Mouse (Mus musculus) B cell, adult 2 months (primary cell): ENCODE measurements at regions not wholly inside any gene's neighbourhood (a gene's known extent, or its start where the extent isn't known, plus 50 kb on each side); places are given as distances from the start of the nearest gene placed in this dataset.
"Not testable (repeated sequence)": the region's sequence is repeated elsewhere in the genome, so short reads cannot be mapped to it uniquely, and the experiment has no call there.

Source experiments
- DNase-seq, 2 experiments: peaks; one replicate each; pipeline ENCODE4 v3.0.0; 2022

DNA sequence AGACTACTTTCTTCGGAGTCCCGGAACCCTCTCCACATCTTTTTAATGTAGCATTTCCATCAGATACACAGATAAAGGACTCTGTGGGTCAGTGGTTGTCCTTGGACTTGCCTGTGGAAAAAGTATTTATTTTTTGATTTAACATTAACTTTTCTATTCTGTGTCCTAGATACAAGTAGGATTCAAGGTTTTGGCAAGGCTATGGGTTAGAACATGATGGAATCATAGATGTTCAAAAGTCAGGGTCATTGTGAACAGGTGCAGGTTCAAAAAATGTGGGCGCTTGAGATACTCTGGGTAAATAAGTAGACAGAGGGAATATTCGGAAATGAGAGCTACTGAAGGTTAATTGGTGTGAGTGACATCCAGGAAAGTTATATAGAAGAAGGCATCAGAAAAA lies 347.7 kb downstream of the Cypt12 start:
- DNase-seq, result no peak

DNA sequence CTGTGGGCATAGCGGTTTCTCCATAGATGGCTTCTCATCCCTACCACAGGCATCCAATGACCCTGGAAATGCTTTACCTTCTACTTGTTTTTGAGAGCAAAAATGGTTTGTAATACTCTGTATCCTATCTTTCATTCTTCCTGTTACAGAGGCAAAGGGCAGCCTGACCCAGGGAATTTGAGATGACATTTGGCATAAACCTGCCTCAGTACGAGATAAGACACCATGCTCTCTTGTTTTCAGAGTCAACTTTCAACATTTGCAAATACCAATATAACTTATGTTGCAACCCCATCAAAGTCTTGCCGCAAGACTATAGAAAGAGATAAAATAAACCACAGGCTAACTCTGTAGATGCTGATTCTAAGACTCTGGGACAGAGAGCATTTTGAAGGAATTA lies 350.5 kb downstream of the Cypt12 start:
- no peak for DNase-seq

DNA sequence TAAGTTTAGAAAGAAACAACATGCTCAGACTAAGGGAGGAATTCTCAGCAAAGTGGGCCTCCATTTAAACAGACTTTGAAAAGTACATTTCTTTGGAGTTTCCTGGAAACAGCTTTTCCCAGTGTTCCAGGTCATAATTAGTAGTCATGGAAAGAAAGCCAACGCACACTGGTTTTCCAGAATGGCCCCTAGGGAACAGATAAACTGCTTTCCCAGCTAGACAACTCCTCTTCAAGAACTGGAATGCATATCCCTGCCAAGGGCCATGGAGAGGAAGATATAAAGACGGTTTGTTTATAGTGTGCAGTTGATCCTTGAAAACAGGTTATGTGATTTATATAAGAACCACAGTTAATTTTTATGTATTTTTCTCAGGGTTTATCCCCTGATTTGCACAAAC lies 351.3 kb downstream of the Cypt12 start:
- DNase-seq, result no peak

DNA sequence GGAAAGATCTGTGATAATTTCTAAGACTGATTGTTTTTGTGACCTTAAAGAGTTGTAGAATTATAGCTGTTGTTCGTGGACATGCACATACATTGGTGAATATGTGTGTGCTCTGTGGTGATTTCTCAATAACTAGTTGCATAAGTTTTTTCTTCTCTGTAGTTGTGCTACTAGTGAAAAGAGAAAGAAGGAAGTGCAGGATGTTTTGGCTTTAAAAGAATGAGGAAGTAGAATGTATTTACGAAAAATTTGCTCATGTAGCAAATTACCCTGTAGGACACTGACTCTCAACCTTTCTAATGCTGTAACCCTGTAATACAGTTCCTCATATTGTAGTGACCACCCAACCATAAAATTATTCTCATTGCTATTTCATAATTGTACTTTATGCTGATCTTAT lies 371.2 kb downstream of the Cypt12 start:
- no peak for DNase-seq

DNA sequence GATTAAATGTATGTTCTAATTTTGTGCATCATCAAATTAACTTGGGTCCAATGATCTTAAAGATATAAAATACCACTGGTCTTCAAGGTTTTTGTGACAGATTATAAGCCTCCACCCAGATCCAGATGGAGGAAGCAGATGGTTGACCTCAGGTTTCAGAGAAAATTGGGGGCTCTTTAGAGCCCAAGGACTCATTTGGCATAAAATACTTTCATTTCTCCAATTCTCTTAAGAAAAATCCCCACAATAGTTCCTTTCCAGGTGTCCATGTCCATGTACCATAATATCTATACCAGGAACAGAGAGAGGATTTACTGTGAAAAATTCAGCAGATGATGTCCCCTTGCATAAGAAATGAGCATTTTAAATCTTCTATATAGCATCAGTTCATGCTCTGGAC lies 385.0 kb downstream of the Cypt12 start:
- DNase-seq, result no peak

DNA sequence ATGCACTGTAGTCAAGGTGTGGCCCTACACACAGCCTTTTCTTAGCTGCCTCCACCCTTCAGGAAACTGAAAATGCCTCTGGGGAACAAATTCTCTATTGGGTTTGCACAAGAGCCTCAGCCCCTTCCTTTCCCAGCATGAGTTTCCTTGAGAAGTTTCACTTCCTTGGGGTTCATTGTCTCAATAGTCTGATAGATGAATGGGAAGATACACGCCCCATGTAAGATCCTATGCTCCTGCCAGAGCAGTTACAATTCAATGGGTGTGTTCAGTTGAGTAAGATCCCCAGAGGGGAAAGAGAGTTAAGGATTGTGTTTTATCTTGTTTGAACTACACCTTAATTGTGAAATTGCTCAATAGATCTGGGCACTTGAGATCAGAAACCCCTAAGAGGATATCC lies 391.0 kb downstream of the Cypt12 start:
- DNase-seq, result no peak

DNA sequence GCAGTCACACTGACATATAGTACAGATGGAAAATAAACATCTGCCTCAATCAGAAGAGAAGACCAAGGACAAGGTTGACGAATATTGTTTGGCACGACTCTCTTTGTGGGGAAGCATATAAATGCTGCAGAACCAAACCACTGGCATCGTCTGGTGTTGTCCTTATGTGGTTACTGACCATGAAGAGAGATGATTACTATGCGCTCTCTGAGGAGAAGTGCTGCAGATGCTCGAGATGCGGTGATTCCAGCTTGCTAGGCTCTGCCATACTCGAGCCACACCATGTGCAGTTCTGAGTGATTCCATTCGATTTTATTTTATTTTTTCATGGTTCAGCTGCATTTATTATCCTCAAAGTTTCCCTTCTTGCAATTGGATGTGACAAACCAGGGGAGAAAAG lies 393.5 kb downstream of the Cypt12 start:
- no peak for DNase-seq

DNA sequence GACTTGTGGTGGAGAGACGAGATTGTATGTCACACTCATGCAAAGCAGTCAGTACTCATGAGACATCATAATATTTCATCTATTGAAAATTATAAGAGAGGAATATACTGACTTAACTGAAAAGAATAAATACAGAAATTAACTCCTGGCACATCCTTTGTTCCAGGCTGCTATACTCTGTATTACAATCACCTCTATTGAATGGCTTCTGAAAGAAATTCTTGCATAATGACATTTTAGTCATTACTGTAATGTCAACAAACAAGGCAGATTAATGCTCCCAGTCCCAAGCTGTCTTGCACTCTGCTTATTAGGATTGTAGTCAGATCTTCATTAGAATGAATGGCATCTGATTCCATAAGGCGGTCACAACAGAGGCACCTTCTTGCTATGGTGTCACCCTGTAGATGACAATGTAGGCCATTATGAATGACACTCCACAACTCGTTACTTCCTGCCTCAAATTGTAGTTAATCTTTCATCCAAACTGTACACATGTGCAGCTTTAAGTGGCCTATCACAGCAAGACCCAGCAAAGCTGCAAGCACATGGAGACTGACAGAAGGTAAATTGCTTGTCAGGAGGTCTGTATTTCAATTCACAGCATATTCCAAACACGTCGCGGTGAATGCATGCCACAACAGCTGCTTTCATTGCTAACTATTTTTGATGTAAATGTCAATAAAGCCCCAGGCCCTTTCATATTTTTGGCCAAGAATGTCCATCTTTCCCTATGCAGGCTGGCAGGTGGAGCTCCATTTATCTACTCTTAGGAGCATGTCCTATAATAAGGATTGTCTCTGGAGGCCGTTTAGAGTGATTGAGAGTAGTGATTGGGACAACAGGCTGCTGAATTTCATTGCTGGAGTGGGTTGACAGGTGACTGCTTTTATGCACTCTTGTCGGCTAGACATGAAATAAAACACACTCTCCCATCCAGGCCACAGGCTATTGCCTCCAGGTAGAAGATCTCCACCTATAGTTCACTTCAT lies 430.1 kb downstream of the Cypt12 start:
- no peak for DNase-seq

DNA sequence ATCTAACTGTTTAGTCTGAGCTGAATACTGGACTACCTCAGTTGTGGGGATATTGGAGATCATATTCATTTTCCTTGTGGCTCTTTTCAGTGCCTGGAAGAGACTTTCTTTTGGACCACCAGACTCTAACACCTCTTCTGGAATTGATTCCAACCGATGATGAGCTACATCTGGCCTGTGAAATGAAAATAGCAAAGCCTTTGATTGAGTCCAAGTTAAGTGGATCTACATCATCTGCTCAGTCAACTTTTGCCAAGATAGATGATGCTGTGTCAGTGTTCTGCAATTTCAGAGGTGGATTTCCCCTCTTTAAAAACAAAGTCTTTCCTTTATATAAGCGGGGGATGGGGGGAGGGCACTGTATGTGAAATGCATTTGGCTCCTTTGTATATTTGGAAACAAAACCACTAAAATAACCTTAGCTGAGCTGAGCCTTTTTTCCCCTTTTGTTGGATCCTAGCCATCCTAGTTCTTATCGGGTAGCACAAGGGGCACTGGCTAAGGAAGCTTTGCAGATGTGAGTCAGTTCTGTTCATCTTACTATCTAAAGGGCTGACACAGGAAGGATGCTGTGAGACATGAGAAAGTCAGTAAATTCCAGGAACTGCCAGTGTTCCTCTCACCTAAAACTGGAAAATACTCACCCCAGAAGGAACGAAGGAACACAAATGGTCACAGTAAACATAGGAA lies 473.8 kb downstream of the Cypt12 start:
- DNase-seq, result no peak

DNA sequence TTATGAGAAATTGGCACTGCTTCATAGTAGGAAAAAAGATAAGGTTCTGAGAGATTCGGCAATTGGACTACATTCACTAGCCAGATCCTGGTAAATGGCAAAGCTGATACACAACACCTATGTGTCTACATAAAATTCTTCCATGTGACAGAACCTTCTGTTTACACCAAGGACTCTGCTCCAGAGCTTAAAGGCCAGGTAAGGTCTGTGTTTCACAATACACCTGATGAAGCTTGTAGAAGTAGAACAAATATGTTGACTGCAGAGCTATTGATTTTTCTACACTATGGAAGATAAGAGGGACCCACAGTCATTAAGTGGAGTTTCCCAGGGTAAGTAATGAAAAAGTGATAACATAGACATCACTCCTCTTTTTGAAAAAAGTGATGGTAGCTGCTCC lies 480.7 kb downstream of the Cypt12 start:
- no peak for DNase-seq

DNA sequence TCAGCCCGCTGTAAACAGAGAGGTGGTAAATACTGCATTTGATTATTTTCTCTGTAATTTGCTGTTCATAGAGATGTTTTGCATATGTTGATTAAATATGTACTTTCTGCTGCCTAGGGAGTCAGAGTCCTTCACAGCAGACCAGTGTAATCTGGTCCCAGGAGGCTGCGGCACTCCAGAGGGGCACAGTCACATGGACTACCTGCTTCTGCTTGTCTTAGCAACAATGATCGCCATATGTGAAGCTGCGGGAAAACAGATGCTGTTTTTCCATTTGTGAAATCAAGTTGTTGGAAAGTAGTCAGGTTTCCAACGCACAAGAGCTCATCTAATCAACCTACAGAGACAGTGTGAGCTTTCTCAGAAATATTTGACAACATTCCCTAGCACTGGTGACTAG lies 490.6 kb downstream of the Cypt12 start:
- DNase-seq, result no peak

DNA sequence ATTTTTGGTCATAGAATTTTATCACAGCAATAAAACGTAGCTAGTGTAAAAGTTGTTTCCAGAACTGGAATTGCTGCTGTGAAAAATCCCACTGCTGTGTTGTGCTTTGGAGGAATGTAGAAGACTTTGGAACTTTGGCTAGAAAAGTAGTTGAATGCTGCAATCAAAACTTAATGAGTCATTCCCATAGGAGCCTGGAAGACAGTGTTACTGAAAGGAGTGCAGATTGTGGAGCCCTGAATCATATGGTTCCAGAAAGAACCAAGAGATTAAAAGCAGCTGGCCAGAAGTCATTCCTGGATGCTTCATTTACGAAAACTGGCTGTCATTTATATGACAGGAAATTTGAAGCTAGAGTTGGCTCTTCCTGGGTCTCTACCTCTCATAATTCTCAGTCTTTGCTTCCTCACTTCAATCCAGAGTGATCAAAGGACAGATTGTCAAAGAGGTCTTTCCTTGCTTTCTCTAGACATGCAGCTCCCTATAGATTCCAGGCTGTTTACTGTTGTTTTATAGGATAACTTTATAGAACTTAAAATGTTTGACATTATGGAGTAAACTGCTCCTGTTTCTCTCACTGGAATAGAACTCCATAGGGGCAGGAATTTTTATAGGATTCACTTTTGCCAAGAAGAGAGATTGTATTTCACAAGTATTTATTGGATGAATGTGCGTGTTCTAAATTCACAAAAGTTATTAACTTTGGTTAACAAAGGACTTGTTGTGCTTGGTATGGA lies 504.2 kb downstream of the Cypt12 start:
- DNase-seq, result no peak

DNA sequence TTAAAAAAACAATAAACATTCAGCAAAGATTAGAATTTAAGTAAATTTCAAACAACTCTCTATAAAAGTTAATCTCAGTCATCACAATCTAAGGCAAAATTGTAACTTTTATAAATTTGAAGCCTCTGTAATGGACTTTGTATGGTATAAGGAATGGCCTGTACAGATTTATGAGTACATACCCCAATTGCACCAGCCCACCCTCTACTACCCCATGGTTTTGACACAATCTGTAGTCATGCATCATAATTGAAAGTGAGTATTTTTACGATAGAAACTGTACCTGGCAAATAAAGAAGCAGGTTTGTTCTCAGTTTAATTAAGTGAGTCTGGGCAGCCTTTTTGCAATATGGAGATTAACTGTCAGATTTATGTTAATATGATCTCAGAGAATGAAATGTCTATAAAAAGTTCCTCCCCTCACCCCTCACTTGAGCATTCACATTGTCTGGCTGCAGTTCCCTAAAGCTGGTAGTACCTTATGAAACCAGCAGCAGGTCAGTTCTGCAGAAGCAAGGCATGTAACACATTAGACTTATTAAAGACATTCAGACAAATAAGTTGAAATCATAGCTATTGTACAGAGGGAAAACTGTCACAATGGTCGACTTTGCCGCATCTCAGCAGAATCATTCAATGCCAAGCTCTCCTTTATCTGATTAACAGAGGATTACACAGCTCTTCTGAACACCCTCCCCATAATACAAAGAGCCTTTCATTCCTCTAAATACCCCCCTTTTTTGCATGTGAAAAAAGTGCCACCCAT lies 505.2 kb downstream of the Cypt12 start:
- no peak for DNase-seq

DNA sequence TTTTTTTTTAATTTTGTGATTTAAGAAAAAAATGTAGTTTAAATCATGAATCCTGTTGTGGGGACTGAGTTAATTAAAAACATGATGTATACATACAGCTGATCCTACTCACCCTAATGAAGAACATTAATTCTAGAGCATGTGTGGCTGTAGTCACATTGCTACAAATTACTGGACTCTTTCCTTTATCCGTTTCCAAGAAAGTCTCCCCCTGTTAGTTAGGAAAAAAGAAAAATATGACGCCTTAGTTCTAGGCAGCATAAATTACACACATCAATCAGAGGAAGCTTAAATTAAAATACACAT lies 505.7 kb downstream of the Cypt12 start:
- DNase-seq, result no peak

DNA sequence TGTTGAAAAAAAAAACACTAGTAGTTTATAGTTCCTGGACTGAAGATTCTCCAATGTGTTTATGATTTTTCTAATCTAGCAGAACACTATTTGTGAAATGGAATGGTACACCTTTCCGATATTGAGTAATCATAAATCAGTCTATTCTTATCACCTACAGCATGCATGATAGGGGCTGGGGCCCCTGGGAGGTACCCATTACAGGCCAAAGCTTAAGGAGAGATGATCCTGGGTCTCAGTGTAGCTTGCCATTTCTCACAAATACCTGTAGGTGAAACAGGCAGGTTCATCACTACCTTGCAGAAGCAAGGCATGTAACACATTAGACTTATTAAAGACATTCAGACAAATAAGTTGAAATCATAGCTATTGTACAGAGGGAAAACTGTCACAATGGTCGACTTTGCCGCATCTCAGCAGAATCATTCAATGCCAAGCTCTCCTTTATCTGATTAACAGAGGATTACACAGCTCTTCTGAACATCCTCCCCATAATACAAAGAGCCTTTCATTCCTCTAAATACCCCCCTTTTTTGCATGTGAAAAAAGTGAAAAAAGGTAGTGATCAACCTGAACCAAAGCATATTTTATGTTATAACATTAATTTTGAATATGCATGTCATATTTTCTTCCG lies 506.5 kb downstream of the Cypt12 start:
- DNase-seq, result not testable (repeated sequence)

DNA sequence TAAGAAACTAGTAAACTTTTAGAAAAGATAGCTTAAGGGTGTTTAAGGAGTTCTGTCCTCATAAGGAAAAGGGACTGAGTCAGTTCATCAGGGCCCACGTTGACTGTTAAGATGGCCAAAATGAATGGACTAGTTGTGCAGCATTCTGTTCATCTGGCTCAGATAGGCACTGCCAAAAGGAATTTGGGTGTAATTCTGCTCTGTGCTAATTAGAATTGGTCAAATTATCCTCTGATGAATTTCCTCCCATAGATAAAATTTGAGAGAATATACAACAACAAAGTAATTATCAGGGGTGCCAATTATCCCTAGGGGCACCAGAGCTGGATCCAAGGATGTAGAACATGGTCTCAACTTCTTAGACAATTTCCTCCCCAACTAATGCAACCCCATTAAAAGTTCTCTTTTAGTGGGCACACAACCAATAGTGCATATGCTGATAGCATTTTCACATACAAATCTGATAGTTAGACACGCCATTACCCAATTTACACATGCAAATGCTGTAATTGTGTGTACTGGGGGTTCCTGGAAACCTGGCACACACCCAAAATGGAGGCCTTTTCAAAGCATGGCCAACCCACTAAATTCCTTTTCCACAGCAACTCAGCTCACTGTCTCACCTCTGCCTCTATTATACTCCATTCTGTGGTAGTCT lies 508.0 kb downstream of the Cypt12 start:
- DNase-seq, result no peak

DNA sequence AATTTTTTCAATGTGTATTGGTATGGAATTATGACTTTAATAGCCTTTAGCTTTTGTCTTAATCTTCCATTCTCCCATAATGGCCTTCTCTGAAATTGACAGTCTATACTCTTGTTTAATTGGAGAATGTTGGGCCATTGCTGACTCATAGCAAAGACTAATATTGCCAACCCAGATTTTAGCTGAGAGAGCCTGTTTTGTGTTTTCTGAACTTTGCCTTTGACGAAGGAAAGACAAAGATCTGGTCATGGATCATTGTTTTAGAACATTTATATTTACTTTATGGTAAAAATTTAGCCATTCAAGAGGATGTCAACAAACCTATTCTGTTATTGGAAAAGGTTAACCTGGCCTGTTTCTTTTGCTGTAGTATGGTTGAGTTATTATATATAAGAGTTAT lies 512.1 kb downstream of the Cypt12 start:
- no peak for DNase-seq

DNA sequence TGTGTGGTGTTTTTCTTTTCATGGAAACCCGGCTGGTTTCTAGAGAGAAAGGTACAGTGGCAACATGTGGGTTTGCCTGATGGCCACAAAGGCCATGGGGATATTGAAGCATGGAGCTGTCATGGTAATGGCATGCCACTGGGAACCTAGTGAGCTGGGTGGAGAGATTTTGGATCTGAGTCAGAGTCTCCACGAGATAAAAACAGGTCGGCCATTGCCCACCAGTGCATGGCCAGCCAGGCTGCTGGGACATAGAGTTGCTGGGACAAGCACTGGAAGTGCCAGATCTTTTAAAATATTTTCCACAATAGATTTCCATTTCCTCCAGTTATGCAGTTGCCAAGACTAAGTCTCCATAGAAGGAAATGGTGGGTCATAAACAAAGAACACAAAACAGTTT lies 523.6 kb downstream of the Cypt12 start:
- DNase-seq, result no peak

DNA sequence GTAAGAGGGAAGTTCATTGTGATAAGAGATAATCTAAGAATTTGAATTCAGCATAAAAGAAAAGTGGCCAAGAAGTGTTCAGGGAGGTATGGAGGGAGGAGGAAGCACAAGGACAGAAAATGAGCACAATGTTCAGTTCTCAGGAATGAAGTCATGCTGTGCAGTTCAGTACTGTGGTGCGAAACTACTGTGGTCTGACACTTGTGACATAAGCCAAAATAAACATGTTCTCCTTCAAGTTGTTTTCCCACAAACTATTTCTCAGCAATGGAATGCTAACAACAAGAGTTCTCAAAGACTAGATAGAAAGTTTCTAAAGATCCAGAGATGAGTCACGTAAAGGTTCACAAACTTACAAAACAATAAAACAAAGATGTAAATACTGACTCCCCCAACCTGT lies 531.3 kb downstream of the Cypt12 start:
- no peak for DNase-seq

DNA sequence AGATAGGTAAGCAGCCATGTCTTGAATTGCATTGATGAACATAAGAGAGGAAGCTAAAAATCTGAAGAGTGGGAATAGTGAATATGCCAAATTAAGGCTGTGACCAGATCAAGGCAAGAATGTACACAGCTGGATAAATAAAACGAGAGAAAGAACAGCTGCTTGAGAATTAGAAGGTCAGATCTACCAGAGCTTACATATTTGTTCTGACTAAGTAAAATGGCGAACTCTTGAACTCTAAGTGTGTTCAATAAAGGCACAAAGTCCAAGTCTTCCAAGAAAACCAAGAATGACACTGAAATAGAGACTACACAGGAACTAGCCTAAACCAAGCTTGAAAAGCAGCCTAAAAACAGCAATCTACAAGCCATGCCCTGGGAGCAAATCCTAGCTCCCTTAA lies 533.8 kb downstream of the Cypt12 start:
- no peak for DNase-seq

DNA sequence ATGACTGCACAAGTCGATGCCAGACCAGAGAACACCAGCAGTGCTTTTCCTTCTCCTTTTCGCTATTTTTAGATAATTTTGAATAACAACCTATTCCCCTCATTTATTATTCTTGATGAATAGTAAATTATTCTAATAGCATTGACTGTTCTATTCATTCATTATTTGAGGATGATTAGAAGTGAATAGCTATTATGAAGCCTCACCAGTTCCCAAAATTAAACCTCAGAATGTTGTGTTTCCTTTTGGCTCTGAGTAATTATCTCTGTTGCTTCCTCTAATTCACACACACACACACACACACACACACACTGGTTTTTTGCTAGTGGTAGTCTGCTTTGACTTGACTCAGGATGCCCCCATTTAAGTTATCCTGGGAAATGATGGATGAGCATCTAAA lies 540.7 kb downstream of the Cypt12 start:
- DNase-seq, result no peak

DNA sequence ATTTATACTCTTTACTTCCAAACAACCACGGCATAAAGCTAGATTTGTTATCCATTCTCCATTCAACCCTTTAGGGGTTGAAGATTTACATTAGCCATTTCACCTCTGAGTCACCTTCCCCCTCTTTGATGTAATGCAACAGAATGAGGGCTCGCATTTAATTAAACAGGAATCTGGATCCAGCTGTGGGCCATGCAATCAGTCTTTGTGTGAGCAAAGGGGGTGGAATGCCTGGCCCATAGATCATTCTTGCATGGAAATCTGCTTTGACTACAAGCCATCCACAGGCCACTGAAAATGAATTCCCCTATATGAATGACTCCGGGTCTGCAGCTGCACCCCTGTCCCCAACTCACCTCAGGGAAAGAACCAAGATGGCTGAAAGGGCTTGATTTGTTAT lies 574.4 kb downstream of the Cypt12 start:
- DNase-seq, result no peak
